Mouse (Mus musculus) heart, adult 9 months (tissue): ENCODE data around the gene Clhc1.
"Not testable (repeated sequence)": the region's sequence is repeated elsewhere in the genome, so short reads cannot be mapped to it uniquely, and the experiment has no call there.

Experiments
- DNase-seq, 2 experiments: peaks; one replicate each; pipeline ENCODE4 v3.0.0; 2022; ENCODE audit warnings: low spot score in 2 of 2

Clhc1 gene

DNA sequence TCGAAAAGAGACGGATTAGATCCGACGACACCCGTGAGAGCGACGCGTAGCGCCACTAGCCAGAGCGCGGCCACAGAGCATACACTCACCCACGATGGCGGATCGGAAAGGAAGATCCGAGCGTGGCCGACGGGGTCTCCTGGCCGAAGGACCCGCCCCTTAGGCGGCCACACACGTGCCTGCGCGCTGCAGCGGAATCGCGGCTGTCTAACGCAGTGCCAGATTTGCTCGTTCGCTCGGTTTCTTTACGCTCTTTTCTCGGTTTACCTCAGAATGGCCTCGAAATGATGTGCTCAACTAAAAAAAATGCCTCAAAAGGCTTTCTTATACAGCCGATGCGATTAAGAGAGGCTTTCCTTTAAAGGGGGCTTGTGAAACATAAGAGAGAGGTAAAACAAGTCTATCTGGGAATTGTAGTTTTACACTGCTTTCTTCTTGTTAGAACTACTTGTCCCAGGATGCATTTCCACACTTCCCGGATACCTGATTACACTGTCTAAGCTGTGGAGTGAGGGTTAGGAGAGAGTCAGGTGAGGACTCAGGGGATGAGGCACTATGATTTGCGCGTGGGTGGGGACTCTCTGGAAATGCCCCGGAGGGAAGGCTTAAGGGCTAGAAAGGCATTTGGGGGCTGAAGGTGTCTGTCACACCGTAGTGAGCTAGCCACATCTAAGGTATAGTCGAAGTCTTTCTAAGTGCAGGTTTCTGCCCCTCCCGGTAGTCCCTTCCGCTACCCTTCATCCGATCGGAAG, at the start of gene Clhc1, which contains the start of gene Rps27a:
Gene Clhc1, plus strand, starts transcription at position 199 of the 752 bp plus-strand sequence.
Gene Rps27a, minus strand, starts transcription at position 358 of the 752 bp plus-strand sequence.
- DNase-seq: peak; percentile 87 to 94

- no peak for DNase-seq
Measured at GRCm38 (mm10) chr11:29503948-29504893, 43.5 kb upstream of the Clhc1 start.

GRCm38 (mm10) chr11:29504899-29505625, 42.7 kb upstream of the Clhc1 start:
- no peak for DNase-seq

DNA sequence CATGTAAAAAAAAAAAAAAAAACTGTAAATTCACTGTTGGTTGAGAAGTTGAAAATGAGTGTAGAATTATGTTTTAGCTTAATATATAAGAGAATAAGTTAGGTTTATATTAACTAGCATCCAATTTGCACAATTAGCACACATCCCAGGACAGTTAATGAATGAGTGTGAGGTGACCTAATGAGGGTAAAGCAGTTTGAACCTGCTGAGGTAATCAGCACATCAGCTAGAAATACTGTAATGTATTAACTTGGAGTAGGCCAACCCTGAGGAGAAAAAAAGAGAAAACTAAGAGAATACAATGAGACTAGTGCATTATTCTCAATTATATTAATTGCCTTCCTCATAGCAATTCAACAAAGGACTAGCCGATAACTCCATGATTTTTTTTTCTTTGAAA, 38.3 kb upstream of the Clhc1 start:
- DNase-seq: no peak

- no peak for DNase-seq
Measured at GRCm38 (mm10) chr11:29512818-29513535, 34.8 kb upstream of the Clhc1 start.

DNA sequence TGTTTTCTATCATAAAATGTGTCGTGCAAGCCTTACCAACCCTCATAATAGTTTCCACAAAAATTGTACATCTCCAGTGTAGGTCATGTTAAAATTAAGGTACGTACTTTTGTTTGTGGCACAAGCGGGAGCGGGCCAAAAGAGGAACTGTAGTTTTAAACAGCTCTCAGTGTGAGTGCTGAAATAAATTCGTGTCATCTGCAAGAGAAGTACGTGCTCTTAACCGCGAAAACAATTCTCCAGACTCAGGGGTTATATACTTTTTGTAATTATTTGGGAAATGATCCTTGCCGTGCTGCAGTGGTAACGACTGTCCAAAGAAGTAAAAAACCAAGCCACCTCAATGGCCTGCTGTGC, 33.4 kb upstream of the Clhc1 start:
- DNase-seq: no peak

DNA sequence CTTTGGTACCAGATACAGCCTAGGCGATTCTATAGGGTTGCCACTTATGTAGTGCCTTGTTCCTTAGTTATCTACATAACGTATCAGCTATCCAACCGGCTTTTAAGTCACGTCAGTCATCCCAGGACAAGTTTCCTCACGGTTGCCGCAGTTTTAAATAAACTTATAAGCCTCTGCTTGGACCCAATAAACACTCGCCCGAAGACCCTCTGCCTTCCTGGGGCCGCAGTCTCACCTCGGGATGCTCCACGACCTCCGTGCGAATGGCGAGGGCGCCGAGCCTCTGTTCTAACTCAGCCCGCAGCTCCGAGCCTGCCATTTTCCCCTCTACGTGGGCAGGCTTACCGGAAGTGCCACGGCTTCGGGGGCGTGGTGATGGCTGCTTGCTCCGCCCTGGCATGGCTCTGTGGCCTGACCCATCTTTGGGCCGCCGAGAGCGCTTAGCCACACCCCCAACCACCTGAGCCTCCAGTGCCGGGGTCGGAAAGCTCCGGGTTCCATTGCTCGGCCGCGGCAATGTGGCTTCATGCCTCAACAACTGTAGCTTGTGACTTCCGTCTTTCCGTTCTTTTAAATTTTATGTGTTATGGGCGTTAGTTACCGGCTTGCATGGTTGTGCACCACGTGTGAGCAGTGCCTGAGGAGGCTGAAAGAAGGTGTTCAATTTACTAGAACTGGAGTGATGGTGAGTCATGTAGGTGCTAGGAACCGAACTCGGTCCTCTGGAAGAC, 32.9 kb upstream of the Clhc1 start, which contains the start of gene Prorsd1:
Gene Prorsd1, minus strand, starts transcription at position 352 of the 731 bp plus-strand sequence.
- DNase-seq: peak; percentile 88 to 90

DNA sequence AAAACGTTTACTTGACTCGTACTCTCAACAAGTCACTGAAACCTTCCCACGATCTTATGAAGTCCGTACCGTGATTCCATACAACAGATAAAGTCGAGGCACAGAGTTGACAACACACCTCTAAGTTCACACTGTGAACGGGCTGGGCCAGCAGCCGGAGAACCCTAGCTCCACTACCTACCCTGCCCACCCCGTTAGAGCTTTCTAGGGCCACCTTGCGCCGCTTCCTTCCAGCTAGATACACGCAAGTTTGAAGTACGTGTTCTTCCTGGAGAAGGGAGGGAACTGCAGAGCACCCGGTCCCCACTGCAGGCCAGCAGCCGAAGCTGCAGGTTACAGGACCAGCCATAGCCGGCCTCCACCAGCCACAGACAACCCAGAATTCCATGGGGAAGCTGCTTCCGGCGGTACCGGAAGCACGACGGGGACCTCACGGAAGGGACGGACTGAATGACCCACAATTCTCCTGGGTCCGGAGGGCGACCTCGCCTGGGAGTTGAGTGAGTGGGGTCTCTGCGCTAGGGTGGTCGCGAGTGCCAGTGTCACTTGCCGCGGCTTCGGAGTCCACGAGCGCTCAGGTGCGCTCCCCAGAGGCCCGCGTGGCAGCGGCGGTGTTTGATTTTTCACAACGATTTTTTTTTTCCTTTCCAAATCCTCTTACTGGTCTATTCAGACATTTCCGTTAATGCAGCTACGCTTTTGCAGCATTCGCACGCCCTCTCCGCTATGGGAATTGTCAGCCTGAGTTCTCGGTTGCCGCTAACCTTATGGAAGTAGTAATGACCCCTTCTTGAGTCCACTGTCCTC, 21.6 kb upstream of the Clhc1 start, which contains the start of gene Mtif2:
Gene Mtif2, plus strand, starts transcription at position 421 of the 807 bp plus-strand sequence.
- peak; percentile 72 to 74 for DNase-seq

DNA sequence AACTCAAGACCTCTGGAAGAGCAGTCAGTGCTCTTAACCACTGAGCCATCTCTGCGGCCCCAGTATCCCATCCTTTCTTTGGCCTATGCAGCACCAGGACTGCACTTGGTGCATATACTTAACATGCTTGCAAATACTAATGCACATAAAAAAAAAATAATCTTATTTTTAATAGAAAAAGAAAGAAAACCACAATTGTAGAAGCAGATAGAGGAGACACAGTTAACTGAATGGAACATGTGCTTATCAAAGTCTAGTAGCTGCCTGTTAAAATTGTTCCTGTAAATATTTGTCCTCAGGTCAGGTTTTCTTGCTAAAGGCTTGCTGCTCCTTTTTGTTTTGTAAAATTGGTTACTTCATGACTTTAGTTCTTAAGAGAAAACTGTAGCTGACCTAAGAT, 9.5 kb upstream of the Clhc1 start:
- DNase-seq: no peak

DNA sequence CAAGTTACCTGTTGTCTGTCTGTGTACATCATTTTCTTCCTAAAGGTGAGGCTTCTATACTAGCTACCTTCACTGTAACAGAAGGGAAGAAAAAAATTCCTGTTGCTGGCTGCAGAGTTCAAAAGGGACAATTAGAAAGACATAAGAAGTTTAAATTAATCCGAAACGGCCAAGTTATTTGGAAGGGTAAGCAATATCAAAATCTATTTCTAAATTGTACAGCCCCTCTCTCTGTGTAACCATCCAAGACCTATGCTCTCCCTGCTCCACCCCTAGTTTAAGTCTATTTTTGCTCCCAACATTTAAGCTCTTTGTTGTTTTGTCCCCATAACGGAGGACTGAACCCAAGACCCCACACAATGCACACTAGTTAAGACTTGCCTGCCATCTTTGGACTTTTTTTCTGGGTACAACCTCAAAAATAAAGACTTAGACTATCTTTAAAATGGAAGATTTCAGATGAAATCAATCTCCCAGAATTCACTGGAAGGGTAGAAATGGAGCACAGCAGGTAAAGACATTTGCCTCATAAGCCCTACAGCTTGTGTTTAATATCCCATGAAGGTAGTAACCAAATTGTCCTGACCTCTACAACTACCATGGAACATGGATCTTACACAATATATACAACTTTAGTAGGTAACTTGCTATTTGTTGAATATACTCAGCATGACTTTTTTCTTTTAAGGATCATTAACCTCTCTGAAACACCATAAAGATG, 3.4 kb upstream of the Clhc1 start:
- no peak for DNase-seq

- DNase-seq: not testable (repeated sequence)
Measured at GRCm38 (mm10) chr11:29545150-29545752, 2.5 kb upstream of the Clhc1 start.

DNA sequence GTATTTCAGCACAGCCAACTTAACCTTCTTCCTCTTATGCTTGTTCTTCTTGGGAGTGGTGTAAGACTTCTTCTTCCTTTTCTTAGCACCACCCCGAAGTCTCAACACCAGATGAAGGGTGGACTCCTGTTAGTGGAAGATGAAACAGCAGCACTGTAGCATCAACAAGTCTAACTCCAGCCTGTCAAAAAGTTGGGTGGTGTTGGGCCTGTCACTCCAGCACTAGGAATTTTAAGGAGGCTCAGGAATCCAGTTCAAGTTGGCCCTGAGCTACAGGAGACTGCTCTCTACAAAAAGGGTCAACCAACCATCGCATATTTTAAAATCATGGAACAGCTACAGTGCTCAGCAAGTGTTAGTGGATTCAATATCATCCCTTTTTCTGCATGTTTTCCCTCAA, 1.5 kb upstream of the Clhc1 start:
- DNase-seq: not testable (repeated sequence)

GRCm38 (mm10) chr11:29546762-29547161, 988 bp upstream of the Clhc1 start:
- no peak for DNase-seq

GRCm38 (mm10) chr11:29547249-29547751, 450 bp upstream of the Clhc1 start:
- no peak for DNase-seq

DNA sequence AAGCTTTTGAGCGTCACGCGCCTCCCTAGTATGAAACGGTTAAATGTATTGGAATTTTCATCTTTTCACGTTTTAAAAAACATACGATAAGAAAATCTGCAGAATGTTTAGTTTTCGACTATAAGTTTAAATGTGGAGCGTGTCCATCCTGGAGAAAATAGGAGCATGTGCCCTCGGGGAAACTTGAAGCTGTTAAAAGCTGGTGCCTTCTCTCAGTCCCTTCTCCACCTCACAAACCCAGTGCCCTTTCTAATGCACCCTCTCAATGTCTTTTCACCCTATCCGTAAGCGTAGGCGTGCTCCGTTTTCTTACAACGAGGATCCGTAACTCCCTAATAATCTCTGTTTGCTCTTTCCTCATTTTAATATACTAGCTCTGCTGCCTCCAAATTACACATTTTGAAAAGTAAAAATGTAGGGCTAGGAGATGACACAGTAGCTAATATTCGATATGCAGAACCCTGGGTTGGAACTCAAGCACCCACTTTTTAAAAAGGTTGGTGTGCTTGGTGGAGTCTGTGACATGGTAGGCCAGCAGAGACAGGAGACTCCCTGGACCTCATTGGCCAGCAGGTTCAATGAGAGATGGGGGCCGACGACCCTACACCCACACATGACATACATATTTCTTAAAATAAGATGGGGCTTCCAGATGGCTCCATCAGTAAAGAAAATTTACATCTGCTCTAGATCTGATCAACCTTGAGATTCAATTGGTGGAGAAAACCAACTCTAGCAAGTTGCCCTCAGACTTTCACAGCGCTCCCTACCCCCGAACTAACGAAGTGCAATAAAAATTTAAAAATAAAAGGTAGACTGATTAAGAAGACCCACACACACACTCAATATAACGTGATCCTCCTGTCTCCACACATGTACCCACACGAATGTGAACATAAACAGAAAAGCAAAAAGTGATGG, 1.0 kb downstream of the Clhc1 start:
- DNase-seq: peak in 1 of 2 experiments; percentile 5

- peak in 1 of 2 experiments; percentile 35 for DNase-seq
Measured at GRCm38 (mm10) chr11:29549425-29549778, 1.7 kb downstream of the Clhc1 start.

DNA sequence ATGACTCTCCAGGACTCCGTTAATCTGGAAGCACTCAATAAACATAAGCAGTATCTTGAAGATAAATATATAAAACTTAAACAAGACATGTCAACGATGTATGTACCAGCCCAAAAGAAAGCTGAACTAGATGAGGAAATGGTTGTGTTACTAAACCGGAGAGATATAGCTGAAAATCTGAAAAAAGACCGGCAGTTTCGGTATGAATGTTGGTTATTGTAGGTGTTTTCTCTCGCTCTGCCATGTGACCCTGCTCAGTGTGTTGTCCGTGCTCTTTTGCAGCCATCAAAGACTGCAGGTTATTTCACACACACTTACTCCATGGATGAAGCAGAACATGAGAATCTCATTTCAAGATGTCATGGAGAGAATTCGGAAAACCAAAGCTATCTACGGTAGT, 12.7 kb downstream of the Clhc1 start:
- no peak for DNase-seq
